Mouse (Mus musculus): ENCODE results near the gene 1700001O22Rik.

1700001O22Rik gene

GRCm38 (mm10) chr2:30747602-30748162, 55.8 kb downstream of the 1700001O22Rik start:
- DNase-seq: no peak

All from retina, postnatal 1 day (tissue).